Comparison of ENCODE assay signal across 15 mouse cellular contexts in genomic region chr11:97998898-97999608, GRCm38 (mm10). TPM values are rescaled to one million over a fixed set of nuclear protein-coding genes. Genes with fewer than 3 reads are reported as not detected.
DNase-seq lines count a peak whose midpoint lies in the region; ATAC-seq and TF ChIP-seq lines count a peak whose summit lies in the region.
"Had no signal": no experiment of that assay in that cellular context is flagged by ENCODE, and none has a peak within 500 bp of the region (broad histone marks: within the 10 kb centered on the region; RNA-seq: fewer than 3 reads in every experiment).

No protein-coding gene starts in this region.

- no peaks in the 10 kb centered on the region for H3K36me3 ChIP-seq in liver, postnatal 0 days (replicated peaks; ENCODE audit: insufficient read depth, low read length)
- H3K36me3 ChIP-seq in liver, embryonic 11.5 days (ENCODE audit: control insufficient read depth, insufficient read depth, low read length) = no peaks in the 10 kb centered on the region
- no peaks in the 10 kb centered on the region for H3K36me3 ChIP-seq in macrophage (ENCODE audit: inconsistent target)

- WGBS in liver, postnatal 0 days (ENCODE audit: insufficient replicate concordance) = 38% methylated on average over 7 of the region's 7 CpGs
- 45% methylated on average over 7 of the region's 7 CpGs for WGBS in liver, embryonic 11.5 days
- 30% methylated on average over 7 of the region's 7 CpGs for WGBS in macrophage (ENCODE audit: missing documents)

- no peaks in the 10 kb centered on the region for H3K9me3 ChIP-seq in liver, postnatal 0 days (ENCODE audit: low read length)
- H3K9me3 ChIP-seq in liver, embryonic 11.5 days (ENCODE audit: control insufficient read depth, low read length) = no peaks in the 10 kb centered on the region
- H3K9me3 ChIP-seq: embryonic facial prominence, embryonic 15.5 days; neural tube, embryonic 12.5 days had no signal

- H3K9ac ChIP-seq in liver, postnatal 0 days (replicated peaks) = no peak overlapping the region
- H3K9ac ChIP-seq in liver, embryonic 11.5 days (ENCODE audit: low read depth, low read length) = no peak overlapping the region
- H3K9ac ChIP-seq: embryonic facial prominence, embryonic 15.5 days; liver, embryonic 14.5 days; neural tube, embryonic 12.5 days had no signal

- no peak overlapping the region for H3K4me2 ChIP-seq in liver, postnatal 0 days (ENCODE audit: low read depth, low read length)
- H3K4me2 ChIP-seq in liver, embryonic 11.5 days = no peak overlapping the region
- H3K4me2 ChIP-seq: embryonic facial prominence, embryonic 15.5 days; neural tube, embryonic 12.5 days had no signal

- TF ChIP-seq CTCF in liver, postnatal 0 days (IDR thresholded peaks at IDR 0.05; ENCODE audit: low read depth) = no peak

- H3K27ac ChIP-seq in liver, postnatal 0 days (ENCODE audit: low read depth) = peak overlapping the region; percentile 87
- no peak overlapping the region for H3K27ac ChIP-seq in liver, embryonic 11.5 days (ENCODE audit: low read depth, low read length)
- peak overlapping the region; percentile 43 for H3K27ac ChIP-seq in macrophage
- H3K27ac ChIP-seq: embryonic facial prominence, embryonic 15.5 days; liver, embryonic 14.5 days; neural tube, embryonic 12.5 days had no signal

- peaks cover 12% of the 10 kb centered on the region; the same call in 1 of the 2 replicates for H3K79me2 ChIP-seq in macrophage (ENCODE audit: inconsistent target)

- TF ChIP-seq EP300 in liver, postnatal 0 days (IDR thresholded peaks at IDR 0.05; ENCODE audit: low read depth) = no peak

- peaks cover 38% of the 10 kb centered on the region for H3K4me1 ChIP-seq in liver, postnatal 0 days (ENCODE audit: insufficient read depth)
- H3K4me1 ChIP-seq in liver, embryonic 11.5 days (replicated peaks; ENCODE audit: control insufficient read depth, insufficient read depth, low read length) = peaks cover 22% of the 10 kb centered on the region

- ATAC-seq in liver, postnatal 0 days = peak; percentile 7; the same call in 1 of the 2 replicates
- ATAC-seq in liver, embryonic 11.5 days (replicated peaks; ENCODE audit: low FRiP score) = no peak
- peak; percentile 75 for ATAC-seq in CD4-positive, CD25-positive, alpha-beta regulatory T cell, adult 4 months

- DNase-seq in liver, postnatal 0 days = no peak
- no peak for DNase-seq in liver, embryonic 11.5 days (ENCODE audit: low spot score)
- DNase-seq in thymus, adult 18-20 months = peak; percentile 58 to 83
- no peak for DNase-seq in left cerebral cortex, adult 9 months (ENCODE audit: low spot score in 2 of 2)
- DNase-seq in left cerebral cortex, adult 11 months (ENCODE audit: low spot score) = no peak
- no peak for DNase-seq in adrenal gland, postnatal 36 days
- DNase-seq: cerebellum, postnatal 36 days; right cerebral cortex, adult 18-20 months had no signal

- H3K4me3 ChIP-seq in liver, postnatal 0 days (ENCODE audit: low read depth, low read length) = no peak overlapping the region
- no peak overlapping the region for H3K4me3 ChIP-seq in liver, embryonic 11.5 days (ENCODE audit: low read depth, low read length)
- no peak overlapping the region for H3K4me3 ChIP-seq in macrophage (ENCODE audit: inconsistent target)
- H3K4me3 ChIP-seq: embryonic facial prominence, embryonic 15.5 days; neural tube, embryonic 12.5 days had no signal

- peaks cover 12% of the 10 kb centered on the region; the same call in 1 of the 2 replicates for H3K27me3 ChIP-seq in liver, postnatal 0 days (ENCODE audit: insufficient read depth, low read length)
- H3K27me3 ChIP-seq in liver, embryonic 11.5 days (replicated peaks; ENCODE audit: control insufficient read depth, insufficient read depth, low read length) = peaks cover 28% of the 10 kb centered on the region

RNA-seq across cellular contexts. Expression of gene Arl5c, which starts 3.1 kb away (rescaled TPM):
- polyA plus RNA-seq in liver, postnatal 0 days (2015; fragmentation: Nextera tagmentation; extraction: Ambion mirVana) = 9.9 and 10.0 TPM in 2 replicates
- polyA plus RNA-seq in liver, embryonic 11.5 days (2014; fragmentation: Nextera tagmentation; extraction: Ambion mirVana) = 24.0 and 31.2 TPM in 2 replicates
- 100 to 1,000 TPM in 1 of 2 experiments, 10 to 100 TPM in 1; 89.8 to 124 TPM for polyA plus RNA-seq in CD4-positive, CD25-positive, alpha-beta regulatory T cell, adult 4 months (2017; shearing (Covaris generic))
- 1,000 to 10,000 TPM in 2 of 26 experiments, 100 to 1,000 TPM in 20, 10 to 100 TPM in 4; 31.1 to 1,259 (median 293) TPM for total RNA-seq in macrophage (2018; cell fraction: chromatin; rRNA removed)
- total RNA-seq in macrophage (2018; cell fraction: cytosol; rRNA removed) = 100 to 1,000 TPM in 11 of 26 experiments, 10 to 100 TPM in 15; 31.4 to 249 (median 89.3) TPM
- total RNA-seq in macrophage (2018; cell fraction: nucleus; rRNA removed) = 1,000 to 10,000 TPM in 4 of 26 experiments, 100 to 1,000 TPM in 18, 10 to 100 TPM in 4; 16.7 to 1,412 (median 497) TPM
- 5.0 to 99.1 TPM (median 38.4 TPM) in 3 replicates for polyA plus RNA-seq in macrophage (2018)
- total RNA-seq in adrenal gland, postnatal 36 days (2021) = under 1 TPM; 0.76 to 0.92 TPM

RNA-seq across cellular contexts. Expression of gene Plxdc1, which starts 12.8 kb away (rescaled TPM):
- 0.75 TPM in 2 replicates for polyA plus RNA-seq in liver, postnatal 0 days (2015; fragmentation: Nextera tagmentation; extraction: Ambion mirVana)
- 0.47 and 0.77 TPM in 2 replicates for polyA plus RNA-seq in liver, embryonic 11.5 days (2014; fragmentation: Nextera tagmentation; extraction: Ambion mirVana)
- 1 to 10 TPM; 1.8 to 3.7 TPM for polyA plus RNA-seq in CD4-positive, CD25-positive, alpha-beta regulatory T cell, adult 4 months (2017; shearing (Covaris generic))
- total RNA-seq in macrophage (2018; cell fraction: chromatin; rRNA removed) = 10 to 100 TPM in 20 of 26 experiments, 1 to 10 TPM in 6; 4.1 to 53.3 (median 21.2) TPM
- 10 to 100 TPM in 12 of 26 experiments, 1 to 10 TPM in 14; 4.8 to 18.4 (median 9.6) TPM for total RNA-seq in macrophage (2018; cell fraction: cytosol; rRNA removed)
- total RNA-seq in macrophage (2018; cell fraction: nucleus; rRNA removed) = 10 to 100 TPM in 22 of 26 experiments, 1 to 10 TPM in 4; 6.7 to 40.2 (median 15.5) TPM
- polyA plus RNA-seq in macrophage (2018) = 13.4 to 21.7 TPM (median 14.8 TPM) in 3 replicates
- 10 to 100 TPM in 1 of 2 experiments, 1 to 10 TPM in 1; 7.1 to 17.2 TPM for total RNA-seq in adrenal gland, postnatal 36 days (2021)

RNA-seq across cellular contexts. Expression of gene Cacnb1, which starts 23.8 kb away (rescaled TPM):
- 0.23 and 0.77 TPM in 2 replicates for polyA plus RNA-seq in liver, postnatal 0 days (2015; fragmentation: Nextera tagmentation; extraction: Ambion mirVana)
- polyA plus RNA-seq in liver, embryonic 11.5 days (2014; fragmentation: Nextera tagmentation; extraction: Ambion mirVana) = 2.1 and 2.2 TPM in 2 replicates
- 1 to 10 TPM; 1.8 to 2.4 TPM for polyA plus RNA-seq in CD4-positive, CD25-positive, alpha-beta regulatory T cell, adult 4 months (2017; shearing (Covaris generic))
- total RNA-seq in macrophage (2018; cell fraction: chromatin; rRNA removed) = 10 to 100 TPM in 25 of 26 experiments, 1 to 10 TPM in 1; 7.5 to 54.0 (median 29.1) TPM
- 1 to 10 TPM in 25 of 26 experiments, under 1 TPM in 1; 0.98 to 6.2 (median 3.1) TPM for total RNA-seq in macrophage (2018; cell fraction: cytosol; rRNA removed)
- 10 to 100 TPM in 25 of 26 experiments, 1 to 10 TPM in 1; 5.0 to 35.3 (median 19.2) TPM for total RNA-seq in macrophage (2018; cell fraction: nucleus; rRNA removed)
- polyA plus RNA-seq in macrophage (2018) = 0.52 to 3.0 TPM (median 1.7 TPM) in 3 replicates
- total RNA-seq in adrenal gland, postnatal 36 days (2021) = 1 to 10 TPM; 6.9 to 8.4 TPM

RNA-seq across cellular contexts. Expression of gene Rpl19, which starts 27.5 kb away (rescaled TPM):
- polyA plus RNA-seq in liver, postnatal 0 days (2015; fragmentation: Nextera tagmentation; extraction: Ambion mirVana) = 568 TPM in 2 replicates
- 1,333 and 1,422 TPM in 2 replicates for polyA plus RNA-seq in liver, embryonic 11.5 days (2014; fragmentation: Nextera tagmentation; extraction: Ambion mirVana)
- polyA plus RNA-seq in CD4-positive, CD25-positive, alpha-beta regulatory T cell, adult 4 months (2017; shearing (Covaris generic)) = 1,000 to 10,000 TPM; 3,157 to 3,173 TPM
- total RNA-seq in macrophage (2018; cell fraction: chromatin; rRNA removed) = 100 to 1,000 TPM in 7 of 26 experiments, 10 to 100 TPM in 19; 45.2 to 275 (median 88.9) TPM
- total RNA-seq in macrophage (2018; cell fraction: cytosol; rRNA removed) = 1,000 to 10,000 TPM; 1,148 to 2,667 (median 1,510) TPM
- 100 to 1,000 TPM; 164 to 346 (median 261) TPM for total RNA-seq in macrophage (2018; cell fraction: nucleus; rRNA removed)
- 1,810 to 2,012 TPM (median 1,833 TPM) in 3 replicates for polyA plus RNA-seq in macrophage (2018)
- 1,000 to 10,000 TPM; 1,174 to 1,217 TPM for total RNA-seq in adrenal gland, postnatal 36 days (2021)

RNA-seq across cellular contexts. Expression of gene Stac2, which starts 54.2 kb away (rescaled TPM):
- polyA plus RNA-seq in liver, postnatal 0 days (2015; fragmentation: Nextera tagmentation; extraction: Ambion mirVana) = 0.07 and 0.13 TPM in 2 replicates
- 0.22 and 0.43 TPM in 2 replicates for polyA plus RNA-seq in liver, embryonic 11.5 days (2014; fragmentation: Nextera tagmentation; extraction: Ambion mirVana)
- not detected for polyA plus RNA-seq in CD4-positive, CD25-positive, alpha-beta regulatory T cell, adult 4 months (2017; shearing (Covaris generic))
- 1 to 10 TPM in 15 of 26 experiments, under 1 TPM in 8, not detected in 3; 0.22 to 9.7 (median 3.6) TPM for total RNA-seq in macrophage (2018; cell fraction: chromatin; rRNA removed)
- 10 to 100 TPM in 8 of 26 experiments, 1 to 10 TPM in 6, under 1 TPM in 12; 0.33 to 13.7 (median 3.8) TPM for total RNA-seq in macrophage (2018; cell fraction: cytosol; rRNA removed)
- total RNA-seq in macrophage (2018; cell fraction: nucleus; rRNA removed) = 10 to 100 TPM in 4 of 26 experiments, 1 to 10 TPM in 10, under 1 TPM in 11, not detected in 1; 0.26 to 13.5 (median 3.5) TPM
- polyA plus RNA-seq in macrophage (2018) = 3.4 to 15.5 TPM (median 9.6 TPM) in 3 replicates
- 1 to 10 TPM; 1.7 to 6.9 TPM for total RNA-seq in adrenal gland, postnatal 36 days (2021)
- total RNA-seq: granulocyte monocyte progenitor cell, adult 5-6 weeks; megakaryocyte-erythroid progenitor cell, adult 5-6 weeks had no signal
- polyA plus RNA-seq: liver, embryonic 14.5 days had no signal

Comparison
In these comparisons a context has a peak if more than half of its experiments do, and no peak if none do; other contexts are left out.
1. DNase-seq: peak in thymus, adult 18-20 months (2 of 2); none in liver, postnatal 0 days (single experiment), liver, embryonic 11.5 days (single experiment), left cerebral cortex, adult 9 months (0 of 2), left cerebral cortex, adult 11 months (single experiment) and adrenal gland, postnatal 36 days (0 of 2).